Mouse (Mus musculus): ENCODE data around the gene P3h4. TPM values are rescaled to one million over a fixed set of nuclear protein-coding genes. Genes with fewer than 3 reads are reported as not detected.

Gene P3h4
- total RNA-seq, 1 experiment from 2014 or later = 1.1 TPM

- no peak for ATAC-seq (replicated peaks; ENCODE audit: low read depth, poor library complexity, severe bottlenecking)
Measured at GRCm38 (mm10) chr11:100394353-100395074, 20.1 kb downstream of the P3h4 start.

- ATAC-seq (replicated peaks; ENCODE audit: low read depth, poor library complexity, severe bottlenecking) = no peak
Measured at GRCm38 (mm10) chr11:100393733-100394132, 20.9 kb downstream of the P3h4 start.

GRCm38 (mm10) chr11:100392958-100393357 lies 21.7 kb downstream of the P3h4 start:
- ATAC-seq (replicated peaks; ENCODE audit: low read depth, poor library complexity, severe bottlenecking) = no peak

GRCm38 (mm10) chr11:100391884-100392345 lies 22.7 kb downstream of the P3h4 start:
- no peak for ATAC-seq (replicated peaks; ENCODE audit: low read depth, poor library complexity, severe bottlenecking)

- no peak for ATAC-seq (replicated peaks; ENCODE audit: low read depth, poor library complexity, severe bottlenecking)
Measured at GRCm38 (mm10) chr11:100391081-100391883, 23.4 kb downstream of the P3h4 start.

GRCm38 (mm10) chr11:100389931-100390445 lies 24.6 kb downstream of the P3h4 start:
- no peak for ATAC-seq (replicated peaks; ENCODE audit: low read depth, poor library complexity, severe bottlenecking)

GRCm38 (mm10) chr11:100388588-100388987 lies 26.0 kb downstream of the P3h4 start:
- no peak for ATAC-seq (replicated peaks; ENCODE audit: low read depth, poor library complexity, severe bottlenecking)

GRCm38 (mm10) chr11:100387589-100388375 lies 26.9 kb downstream of the P3h4 start:
- no peak for ATAC-seq (replicated peaks; ENCODE audit: low read depth, poor library complexity, severe bottlenecking)

- no peak for ATAC-seq (replicated peaks; ENCODE audit: low read depth, poor library complexity, severe bottlenecking)
Measured at GRCm38 (mm10) chr11:100387111-100387510, 27.5 kb downstream of the P3h4 start.

GRCm38 (mm10) chr11:100386586-100386985 lies 28.1 kb downstream of the P3h4 start:
- ATAC-seq (replicated peaks; ENCODE audit: low read depth, poor library complexity, severe bottlenecking) = no peak

GRCm38 (mm10) chr11:100385016-100385415 lies 29.6 kb downstream of the P3h4 start:
- ATAC-seq (replicated peaks; ENCODE audit: low read depth, poor library complexity, severe bottlenecking) = no peak

GRCm38 (mm10) chr11:100382682-100383081 lies 32.0 kb downstream of the P3h4 start:
- ATAC-seq (replicated peaks; ENCODE audit: low read depth, poor library complexity, severe bottlenecking) = no peak

- no peak for ATAC-seq (replicated peaks; ENCODE audit: low read depth, poor library complexity, severe bottlenecking)
Measured at GRCm38 (mm10) chr11:100379311-100379710, 35.3 kb downstream of the P3h4 start.

GRCm38 (mm10) chr11:100378446-100378845 lies 36.2 kb downstream of the P3h4 start:
- ATAC-seq (replicated peaks; ENCODE audit: low read depth, poor library complexity, severe bottlenecking) = no peak

- no peak for ATAC-seq (replicated peaks; ENCODE audit: low read depth, poor library complexity, severe bottlenecking)
Measured at GRCm38 (mm10) chr11:100377989-100378388, 36.6 kb downstream of the P3h4 start.

- ATAC-seq (replicated peaks; ENCODE audit: low read depth, poor library complexity, severe bottlenecking) = no peak
Measured at GRCm38 (mm10) chr11:100376746-100377389, 37.8 kb downstream of the P3h4 start.

- no peak for ATAC-seq (replicated peaks; ENCODE audit: low read depth, poor library complexity, severe bottlenecking)
Measured at GRCm38 (mm10) chr11:100376005-100376404, 38.6 kb downstream of the P3h4 start.

GRCm38 (mm10) chr11:100375127-100375526 lies 39.5 kb downstream of the P3h4 start:
- ATAC-seq (replicated peaks; ENCODE audit: low read depth, poor library complexity, severe bottlenecking) = no peak

GRCm38 (mm10) chr11:100371981-100372558 lies 42.6 kb downstream of the P3h4 start:
- ATAC-seq (replicated peaks; ENCODE audit: low read depth, poor library complexity, severe bottlenecking) = peak; percentile 53; the same call in 1 of the 2 replicates
